Mouse (Mus musculus) C2C12 (cell line): ENCODE data around the gene Map1b. TPM values are rescaled to one million over a fixed set of nuclear protein-coding genes. Genes with fewer than 3 reads are reported as not detected.

Source experiments
- H3K27me3 ChIP-seq: one replicate; pipeline ENCODE4 v1.6.1; 2011; ENCODE audit not compliant: control insufficient read depth, insufficient read depth, insufficient read length
- H3K36me3 ChIP-seq: one replicate; pipeline ENCODE4 v1.6.1; 2011; ENCODE audit not compliant: control insufficient read depth, insufficient read depth
- H3K4me3 ChIP-seq: one replicate; pipeline ENCODE4 v1.5.1; 2011; ENCODE audit warnings: mild to moderate bottlenecking, control low read depth; ENCODE audit not compliant: poor library complexity, insufficient read depth, severe bottlenecking
- H3K79me2 ChIP-seq: one replicate; pipeline ENCODE4 v1.6.1; 2011; ENCODE audit not compliant: control insufficient read depth, insufficient read depth
- H3K79me3 ChIP-seq: one replicate; pipeline ENCODE4 v1.6.1; 2011; ENCODE audit warnings: low read depth, control low read depth
- H3ac ChIP-seq: one replicate; pipeline ENCODE3; 2011; ENCODE audit warnings: low read depth; ENCODE audit not compliant: control insufficient read depth, insufficient read length
- CEBPB ChIP-seq: IDR thresholded peaks from one replicate; pipeline ENCODE4 v1.6.1; 2011; ENCODE audit warnings: low read depth, mild to moderate bottlenecking, control low read depth, moderate library complexity
- CTCF ChIP-seq: IDR thresholded peaks from one replicate; pipeline ENCODE4 v1.5.1; 2011; ENCODE audit not compliant: control insufficient read depth, insufficient read depth, insufficient read length
- FOSL1 ChIP-seq: IDR thresholded peaks from one replicate; pipeline ENCODE4 v1.8.0; 2011; ENCODE audit warnings: mild to moderate bottlenecking, low read length; ENCODE audit not compliant: poor library complexity, insufficient read depth, severe bottlenecking
- MAX ChIP-seq: IDR thresholded peaks from one replicate; pipeline ENCODE4 v1.6.1; 2011; ENCODE audit warnings: mild to moderate bottlenecking, control low read depth
- MYOD1 ChIP-seq: IDR thresholded peaks from one replicate; pipeline ENCODE4 v1.6.1; 2011; ENCODE audit warnings: low read depth; ENCODE audit not compliant: control insufficient read depth, insufficient read length
- MYOG ChIP-seq: IDR thresholded peaks from one replicate; pipeline ENCODE4 v1.6.1; 2011; ENCODE audit not compliant: control insufficient read depth, insufficient read length; ENCODE audit errors: extremely low read depth
- USF1 ChIP-seq: IDR thresholded peaks from one replicate; pipeline ENCODE4 v1.6.1; 2011; ENCODE audit warnings: low read depth, mild to moderate bottlenecking, control low read depth, moderate library complexity
- polyA plus RNA-seq: library from polyadenylated mRNA; unstranded; fragments of >200 nt; fragmentation: generic; extraction: Trizol; gene quantifications from one replicate; pipeline ENCODE4 v1.2.1, GENCODE M21; 2012; ENCODE audit warnings: missing spikeins

Map1b gene
- polyA plus RNA-seq, 1 experiment = 26.4 TPM

DNA sequence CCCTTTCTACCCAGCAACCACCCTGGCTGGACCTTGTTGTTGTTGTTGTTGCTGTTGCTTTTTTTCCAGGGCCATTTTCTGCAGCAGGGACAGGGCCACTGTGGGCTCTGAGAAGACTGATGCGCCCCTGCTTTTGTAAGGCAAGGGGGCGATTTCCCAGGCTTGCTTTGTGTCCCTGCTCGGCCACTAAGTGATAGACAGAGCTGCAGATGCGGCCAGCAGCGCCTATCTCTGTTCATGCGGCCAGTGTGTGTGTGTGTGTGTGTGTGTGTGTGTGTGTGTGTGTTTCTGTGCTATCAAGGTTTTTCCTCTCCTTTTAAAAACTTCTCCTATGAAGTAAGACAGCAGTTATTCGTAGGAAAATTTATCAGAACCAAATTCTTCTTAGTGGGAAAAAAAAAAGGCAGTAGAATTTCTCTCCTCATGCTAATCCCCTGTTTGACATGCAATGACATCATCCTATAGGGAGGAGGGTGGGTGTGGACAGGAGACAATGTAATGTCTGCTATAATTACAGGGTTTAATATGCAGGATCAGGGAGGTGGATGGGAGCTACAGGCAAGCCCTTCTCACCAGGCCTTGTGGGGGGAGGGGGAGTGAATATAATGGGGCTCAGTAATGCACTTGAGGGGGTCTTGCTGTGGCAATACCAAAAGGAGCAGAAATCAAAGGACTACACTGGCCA lies 23.6 kb downstream of the Map1b start:
- Histone ChIP-seq H3K36me3 (peaks cover 27% of the 10 kb centered on the region), H3K79me3 (peaks cover 79% of the 10 kb centered on the region), H3K27me3 (no peaks in the 10 kb centered on the region), H3K79me2 (peaks cover 97% of the 10 kb centered on the region), H3K4me3 (no peak overlapping the region), H3ac (no peak overlapping the region)
- no peak for TF ChIP-seq CEBPB
- TF ChIP-seq MYOG = no peak
- no peak for TF ChIP-seq FOSL1
- no peak for TF ChIP-seq USF1
- TF ChIP-seq CTCF = no peak
- no peak for TF ChIP-seq MAX
- no peak for TF ChIP-seq MYOD1

GRCm38 (mm10) chr13:99489998-99490397 lies 26.3 kb downstream of the Map1b start:
- Histone ChIP-seq H3K27me3 (no peaks in the 10 kb centered on the region), H3ac (no peak overlapping the region), H3K79me2 (peaks cover 100% of the 10 kb centered on the region), H3K4me3 (no peak overlapping the region), H3K36me3 (peaks cover 44% of the 10 kb centered on the region), H3K79me3 (peaks cover 87% of the 10 kb centered on the region)
- TF ChIP-seq USF1 (no peak), FOSL1 (no peak), MAX (no peak), CTCF (no peak), MYOG (no peak)

GRCm38 (mm10) chr13:99489175-99489574 lies 27.2 kb downstream of the Map1b start:
- H3K79me2 ChIP-seq = peaks cover 100% of the 10 kb centered on the region
- no peaks in the 10 kb centered on the region for H3K27me3 ChIP-seq
- peaks cover 86% of the 10 kb centered on the region for H3K79me3 ChIP-seq
- peaks cover 40% of the 10 kb centered on the region for H3K36me3 ChIP-seq
- no peak overlapping the region for H3K4me3 ChIP-seq
- TF ChIP-seq USF1 (no peak), CEBPB (no peak), MAX (no peak), MYOD1 (no peak), CTCF (no peak), FOSL1 (no peak), MYOG (no peak)
- no peak overlapping the region for H3ac ChIP-seq

GRCm38 (mm10) chr13:99485861-99486260 lies 30.5 kb downstream of the Map1b start:
- Histone ChIP-seq H3K79me2 (peaks cover 100% of the 10 kb centered on the region), H3K4me3 (no peak overlapping the region), H3K79me3 (peaks cover 81% of the 10 kb centered on the region), H3K27me3 (no peaks in the 10 kb centered on the region), H3ac (no peak overlapping the region), H3K36me3 (peaks cover 45% of the 10 kb centered on the region)
- no peak for TF ChIP-seq MYOD1
- no peak for TF ChIP-seq MAX
- TF ChIP-seq MYOG = no peak
- no peak for TF ChIP-seq FOSL1
- no peak for TF ChIP-seq USF1
- TF ChIP-seq CEBPB = no peak
- TF ChIP-seq CTCF = no peak

GRCm38 (mm10) chr13:99485331-99485733 lies 31.0 kb downstream of the Map1b start:
- Histone ChIP-seq H3K27me3 (no peaks in the 10 kb centered on the region), H3K4me3 (no peak overlapping the region), H3K36me3 (peaks cover 45% of the 10 kb centered on the region), H3K79me3 (peaks cover 79% of the 10 kb centered on the region), H3K79me2 (peaks cover 100% of the 10 kb centered on the region), H3ac (no peak overlapping the region)
- no peak for TF ChIP-seq MAX
- no peak for TF ChIP-seq FOSL1
- TF ChIP-seq CTCF = no peak
- TF ChIP-seq MYOD1 = no peak
- no peak for TF ChIP-seq CEBPB
- TF ChIP-seq MYOG = no peak
- no peak for TF ChIP-seq USF1

DNA sequence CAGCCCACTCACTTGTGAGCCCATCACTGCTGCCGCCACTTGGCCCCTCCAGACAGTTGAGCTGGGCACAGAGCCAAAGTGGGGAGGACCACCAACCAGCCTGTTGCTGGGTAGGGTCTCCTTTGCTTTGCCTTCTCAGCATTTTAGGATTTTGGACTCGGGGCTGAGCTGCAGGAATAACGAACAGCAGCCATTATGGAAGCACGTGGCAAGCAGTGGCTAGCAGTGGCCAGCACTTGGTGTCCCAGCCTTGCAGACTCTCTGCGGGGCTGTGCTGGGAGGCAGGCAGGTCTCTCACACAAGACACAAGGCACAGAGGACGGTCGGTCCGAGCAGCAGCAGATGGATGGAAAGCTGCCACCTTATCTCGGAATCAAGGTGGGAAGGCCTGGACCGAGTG lies 31.4 kb downstream of the Map1b start:
- Histone ChIP-seq H3K36me3 (peaks cover 45% of the 10 kb centered on the region), H3K79me3 (peaks cover 78% of the 10 kb centered on the region), H3K79me2 (peaks cover 100% of the 10 kb centered on the region), H3ac (no peak overlapping the region), H3K27me3 (no peaks in the 10 kb centered on the region), H3K4me3 (no peak overlapping the region)
- TF ChIP-seq MYOG (no peak), CEBPB (no peak), CTCF (no peak), FOSL1 (no peak), USF1 (no peak), MYOD1 (no peak), MAX (no peak)
